Mouse (Mus musculus) heart, embryonic 12.5 days (tissue): ENCODE results near the gene Map2. TPM values are rescaled to one million over a fixed set of nuclear protein-coding genes. Genes with fewer than 3 reads are reported as not detected.

ENCODE experiments used
- ATAC-seq: fragments of 200-750 bp; cut with Nextera tagmentation; 2 replicates; pipeline ENCODE4 v1.8.0; 2017; ENCODE audit warnings: moderate TSS enrichment, moderate library complexity; ENCODE audit not compliant: insufficient number of reproducible peaks, low FRiP score
- H3K27ac ChIP-seq: fragments of 300-500 bp; sonication (generic); 2 replicates; pipeline ENCODE4 v1.5.1; 2016; ENCODE audit warnings: mild to moderate bottlenecking, moderate library complexity; ENCODE audit not compliant: poor library complexity, severe bottlenecking
- H3K27me3 ChIP-seq: fragments of 300-500 bp; sonication (generic); replicated peaks from 2 replicates; pipeline ENCODE4 v1.6.1; 2016; ENCODE audit warnings: mild to moderate bottlenecking, moderate library complexity
- H3K36me3 ChIP-seq: fragments of 300-500 bp; sonication (generic); 2 replicates; pipeline ENCODE4 v1.6.1; 2016; ENCODE audit warnings: mild to moderate bottlenecking, moderate library complexity
- H3K4me1 ChIP-seq: fragments of 300-500 bp; sonication (generic); replicated peaks from 2 replicates; pipeline ENCODE4 v1.6.1; 2016; ENCODE audit warnings: mild to moderate bottlenecking
- H3K4me2 ChIP-seq: fragments of 300-500 bp; sonication (generic); 2 replicates; pipeline ENCODE4 v1.6.1; 2016; ENCODE audit warnings: mild to moderate bottlenecking, moderate library complexity
- H3K4me3 ChIP-seq: fragments of 300-500 bp; sonication (generic); 2 replicates; pipeline ENCODE4 v1.5.1; 2016; ENCODE audit warnings: mild to moderate bottlenecking
- H3K9ac ChIP-seq: fragments of 300-500 bp; sonication (generic); 2 replicates; pipeline ENCODE4 v1.6.1; 2016; ENCODE audit warnings: mild to moderate bottlenecking, moderate library complexity
- H3K9me3 ChIP-seq: fragments of 300-500 bp; sonication (generic); replicated peaks from 2 replicates; pipeline ENCODE4 v1.6.1; 2016; ENCODE audit warnings: mild to moderate bottlenecking, moderate library complexity
- WGBS: fragments of 180-500 bp; shearing (Covaris S2); methylation state at CpG from one replicate; pipeline ENCODE4 v1.1.7; 2016; 5-methylcytosine and 5-hydroxymethylcytosine counted together
- polyA plus RNA-seq: library from polyadenylated mRNA; unstranded; fragments of >200 nt; fragmentation: Nextera tagmentation; extraction: Ambion mirVana; gene quantifications from 2 replicates; pipeline ENCODE4 v1.2.1, GENCODE M21; 2016

Map2 gene
- polyA plus RNA-seq, 1 experiment from 2014 or later: 3.9 TPM

DNA sequence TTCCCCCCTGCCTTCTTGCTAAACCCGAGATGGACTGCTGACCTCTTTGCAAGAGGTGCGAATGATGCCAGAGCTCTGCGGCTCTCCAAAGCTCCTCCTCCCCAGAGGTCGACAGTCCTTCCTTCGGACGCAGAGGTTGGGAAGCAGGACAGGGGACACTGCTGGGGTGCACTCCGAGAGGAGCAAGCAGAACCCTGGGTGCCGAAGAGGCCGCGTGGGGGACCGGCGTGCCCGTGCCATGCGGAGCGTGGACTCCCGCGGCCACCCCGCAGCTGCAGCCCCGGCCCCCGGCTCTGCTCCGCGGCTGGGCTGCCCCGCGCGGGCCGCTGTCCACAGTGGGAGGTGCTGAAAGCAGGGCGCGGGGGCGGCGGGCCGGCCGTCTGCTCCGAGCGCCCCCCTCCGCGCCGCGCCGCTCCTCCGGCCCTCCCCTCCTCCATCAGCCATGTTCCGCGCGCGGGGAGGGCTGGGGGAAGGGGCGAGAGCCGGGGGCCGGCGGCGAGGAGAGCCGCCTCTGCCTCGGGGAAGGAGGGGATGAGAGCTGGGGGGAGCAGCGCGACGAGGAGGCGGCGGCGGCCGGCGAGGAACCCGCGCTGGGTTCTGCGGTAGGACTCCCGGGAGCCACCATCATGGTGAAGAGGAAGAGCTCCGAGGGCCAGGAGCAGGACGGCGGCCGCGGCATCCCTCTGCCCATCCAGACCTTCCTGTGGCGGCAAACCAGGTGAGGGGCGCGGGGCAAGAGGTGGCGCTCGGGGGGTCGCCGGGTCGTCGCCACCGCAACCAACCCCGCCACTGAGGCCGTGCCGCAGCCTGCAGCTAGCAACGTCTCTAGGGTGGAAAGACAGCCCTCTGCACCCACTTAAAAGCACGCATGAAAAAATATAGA is 293.0 kb downstream of the Map2 start, which contains the start of gene Unc80:
Unc80 (plus strand) TSS at position 547 of the 883 bp plus-strand sequence.
- Histone ChIP-seq H3K4me3 (peak within 1 kb of the TSS; percentile 60), H3K36me3 (no peaks in the 10 kb centered on the region), H3K9me3 (no peaks in the 10 kb centered on the region), H3K9ac (no peak within 1 kb of the TSS; the same call in 1 of the 2 replicates), H3K27me3 (peaks cover 8% of the 10 kb centered on the region), H3K4me2 (peak within 1 kb of the TSS; percentile 93), H3K27ac (no peak within 1 kb of the TSS), H3K4me1 (no peaks in the 10 kb centered on the region; the same call in 1 of the 2 replicates)
- WGBS: 1% methylated on average over 66 of the region's 83 CpGs
- ATAC-seq: peak; percentile 88

DNA sequence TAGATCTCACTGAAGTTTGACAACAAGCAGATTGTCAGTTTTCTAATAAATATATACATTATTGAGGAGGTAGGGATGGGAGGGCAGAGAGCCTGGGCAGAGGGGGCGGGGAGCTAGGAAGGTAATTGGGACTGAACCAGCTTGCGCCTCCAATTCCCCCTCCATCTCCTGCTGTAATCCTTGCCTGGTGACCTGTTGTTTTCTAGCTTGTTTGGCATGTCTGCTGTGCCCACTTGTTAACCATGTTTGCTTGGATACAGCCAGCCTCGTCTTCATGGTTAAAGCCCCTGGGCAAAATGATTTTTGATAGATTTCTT is 293.6 kb downstream of the Map2 start:
- H3K27ac ChIP-seq: no peak overlapping the region
- WGBS: 29% methylated on average over 3 of the region's 3 CpGs
- ATAC-seq: no peak

DNA sequence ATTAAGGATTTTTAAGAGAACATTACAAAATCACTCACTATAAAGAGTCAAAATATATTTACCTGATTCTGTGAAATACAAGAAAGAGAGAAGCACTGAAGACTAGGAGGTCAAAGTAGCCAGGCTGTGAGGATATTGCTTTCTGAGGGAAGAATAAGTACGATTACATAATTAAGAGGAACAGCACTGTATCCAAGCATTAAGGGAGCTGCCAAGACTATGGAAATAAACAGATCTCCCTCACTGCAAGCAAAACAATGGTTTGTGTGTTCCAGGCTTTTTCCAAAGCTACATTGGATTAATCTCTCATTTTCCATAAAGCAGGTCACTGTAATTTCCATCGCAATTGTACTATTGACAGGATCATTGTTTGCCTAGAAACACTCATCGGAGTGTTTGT is 307.7 kb downstream of the Map2 start:
- no peaks in the 10 kb centered on the region for H3K9me3 ChIP-seq
- no peaks in the 10 kb centered on the region for H3K36me3 ChIP-seq
- ATAC-seq: no peak
- H3K4me3 ChIP-seq: no peak overlapping the region
- H3K4me1 ChIP-seq: no peaks in the 10 kb centered on the region
- H3K9ac ChIP-seq: no peak overlapping the region
- no peak overlapping the region for H3K4me2 ChIP-seq
- no peaks in the 10 kb centered on the region for H3K27me3 ChIP-seq
- 79% methylated on average over 3 of the region's 3 CpGs for WGBS
- no peak overlapping the region for H3K27ac ChIP-seq

More for the DNA sequence above, 293.6 kb downstream of the Map2 start:
- no peaks in the 10 kb centered on the region for H3K36me3 ChIP-seq
- H3K4me3 ChIP-seq: peak overlapping the region; percentile 60
- H3K4me2 ChIP-seq: peak overlapping the region; percentile 93
- H3K27me3 ChIP-seq: peaks cover 8% of the 10 kb centered on the region
- H3K9me3 ChIP-seq: no peaks in the 10 kb centered on the region
- H3K9ac ChIP-seq: no peak overlapping the region
- no peaks in the 10 kb centered on the region; the same call in 1 of the 2 replicates for H3K4me1 ChIP-seq

Other genes with a start within 250 kb of the Map2 start
- not detected in 2 replicates for gene Crygf, start 248.8 kb upstream of the Map2 start, polyA plus RNA-seq